Mouse (Mus musculus) embryonic fibroblast, embryonic 13.5 days (primary cell): Measurements from ENCODE around the gene Apba3. TPM values are rescaled to one million over a fixed set of nuclear protein-coding genes. Genes with fewer than 3 reads are reported as not detected.

ENCODE experiments used
- H3K27ac ChIP-seq: 2 replicates; pipeline ENCODE4 v1.5.1; 2012; ENCODE audit warnings: low read length, control low read depth, inconsistent platforms; ENCODE audit not compliant: insufficient read depth
- H3K4me1 ChIP-seq: 2 replicates; pipeline ENCODE4 v1.6.1; 2011; ENCODE audit warnings: low read length; ENCODE audit not compliant: control insufficient read depth, insufficient read depth
- H3K4me3 ChIP-seq: 2 replicates; pipeline ENCODE4 v1.5.1; 2011; ENCODE audit warnings: mild to moderate bottlenecking, control low read depth, low read length; ENCODE audit not compliant: insufficient read depth
- CTCF ChIP-seq: IDR thresholded peaks from 2 replicates; pipeline ENCODE4 v1.5.1; 2011; ENCODE audit warnings: mild to moderate bottlenecking, control low read depth, low read length, moderate library complexity, borderline replicate concordance; ENCODE audit not compliant: insufficient read depth
- POLR2A ChIP-seq: IDR thresholded peaks from 2 replicates; pipeline ENCODE4 v1.6.1; 2011; ENCODE audit warnings: low read depth, mild to moderate bottlenecking, control low read depth, low read length, moderate library complexity
- polyA plus RNA-seq: library from polyadenylated mRNA; stranded (reverse); fragments of >200 nt; gene quantifications from 2 replicates; pipeline ENCODE4 v1.2.4, GENCODE M21; 2011; ENCODE audit warnings: low read depth; ENCODE audit not compliant: missing spikeins, insufficient read length

Gene Apba3
- polyA plus RNA-seq, 1 experiment: 43.2 TPM

- Histone ChIP-seq H3K4me3 (no peak overlapping the region), H3K4me1 (no peaks in the 10 kb centered on the region), H3K27ac (no peak overlapping the region)
- TF ChIP-seq CTCF (no peak), POLR2A (no peak)
Measured at GRCm38 (mm10) chr10:81247804-81248203, 19.0 kb upstream of the Apba3 start.

- H3K4me1 ChIP-seq: no peaks in the 10 kb centered on the region
- no peak overlapping the region for H3K27ac ChIP-seq
- TF ChIP-seq CTCF: no peak
- no peak for TF ChIP-seq POLR2A
- no peak overlapping the region for H3K4me3 ChIP-seq
Measured at GRCm38 (mm10) chr10:81249442-81249841, 17.3 kb upstream of the Apba3 start.

- Histone ChIP-seq H3K4me3 (no peak within 1 kb of the TSS), H3K27ac (no peak within 1 kb of the TSS), H3K4me1 (no peaks in the 10 kb centered on the region)
- TF ChIP-seq CTCF: no peak
- TF ChIP-seq POLR2A: no peak
Measured at GRCm38 (mm10) chr10:81252424-81253419, 14.0 kb upstream of the Apba3 start, which contains the start of gene Matk. Gene Matk, plus strand, starts transcription at chr10:81252935.

GRCm38 (mm10) chr10:81254886-81255285 is 11.9 kb upstream of the Apba3 start:
- Histone ChIP-seq H3K4me3 (no peak overlapping the region), H3K27ac (no peak overlapping the region), H3K4me1 (no peaks in the 10 kb centered on the region)
- TF ChIP-seq POLR2A (no peak), CTCF (no peak)

GRCm38 (mm10) chr10:81257158-81258039 is 9.4 kb upstream of the Apba3 start:
- peak overlapping the region; percentile 24; the same call in 1 of the 2 replicates for H3K4me3 ChIP-seq
- H3K27ac ChIP-seq: no peak overlapping the region
- TF ChIP-seq CTCF: no peak
- no peak for TF ChIP-seq POLR2A
- H3K4me1 ChIP-seq: no peaks in the 10 kb centered on the region

GRCm38 (mm10) chr10:81259225-81259884 is 7.4 kb upstream of the Apba3 start:
- no peak for TF ChIP-seq CTCF
- TF ChIP-seq POLR2A: no peak
- no peaks in the 10 kb centered on the region for H3K4me1 ChIP-seq
- no peak overlapping the region for H3K4me3 ChIP-seq
- no peak overlapping the region for H3K27ac ChIP-seq

GRCm38 (mm10) chr10:81261025-81261424 is 5.7 kb upstream of the Apba3 start:
- Histone ChIP-seq H3K4me1 (no peaks in the 10 kb centered on the region), H3K4me3 (no peak overlapping the region), H3K27ac (no peak overlapping the region)
- TF ChIP-seq POLR2A (no peak), CTCF (no peak)

- TF ChIP-seq CTCF (no peak), POLR2A (no peak)
- no peak overlapping the region for H3K27ac ChIP-seq
Measured at GRCm38 (mm10) chr10:81265540-81265939, 1.2 kb upstream of the Apba3 start.

GRCm38 (mm10) chr10:81268056-81268455 is 1.3 kb downstream of the Apba3 start:
- Histone ChIP-seq H3K27ac (0 out of 2 replicates have a peak overlapping the region, but pooled peaks have one; percentile 2), H3K4me1 (no peaks in the 10 kb centered on the region), H3K4me3 (peak overlapping the region; percentile 59)
- TF ChIP-seq CTCF (no peak), POLR2A (peak; percentile 97)

More at GRCm38 (mm10) chr10:81265540-81265939, 1.2 kb upstream of the Apba3 start:
- H3K4me3 ChIP-seq: peak overlapping the region; percentile 63
- H3K4me1 ChIP-seq: no peaks in the 10 kb centered on the region
